Mouse (Mus musculus) megakaryocyte, embryonic 14.5 days (primary cell): ENCODE measurements around the gene Hoxd3.

Experiments
- FLI1 ChIP-seq: IDR thresholded peaks from 2 replicates; pipeline ENCODE4 v1.6.1; 2012; ENCODE audit warnings: low read length, inconsistent platforms, mixed read lengths
- GATA1 ChIP-seq: IDR thresholded peaks from 3 replicates; pipeline ENCODE4 v1.6.1; 2012; ENCODE audit warnings: mixed read lengths, low read length, inconsistent platforms, borderline replicate concordance

DNA sequence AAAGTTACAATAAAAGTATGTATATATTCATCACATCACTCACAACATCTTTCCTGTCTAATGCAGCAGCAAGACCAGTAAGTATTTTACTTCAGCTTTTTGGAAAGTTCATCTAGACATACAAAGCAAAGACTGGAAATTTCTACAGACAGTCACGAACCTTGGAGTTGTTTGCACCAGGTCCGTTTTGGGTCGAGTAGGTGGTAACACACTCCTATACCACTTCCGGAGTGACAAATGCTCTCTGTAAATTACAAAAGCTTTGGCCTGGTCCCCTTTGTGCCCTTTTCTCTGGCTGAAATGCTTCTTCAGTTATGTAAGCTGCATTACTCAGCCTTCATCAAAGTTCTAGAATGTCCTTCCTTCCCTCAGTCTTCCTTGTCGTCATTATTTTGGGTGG lies 42.0 kb downstream of the Hoxd3 start:
- TF ChIP-seq GATA1 (no peak), FLI1 (no peak)
